Mouse (Mus musculus) regulatory T cell (primary cell): ENCODE measurements around the gene Iqgap1.

ENCODE experiments used
- in situ Hi-C: fragments of 300-600 bp; cut with MboI, MseI; formaldehyde crosslinking; loops from one replicate; pipeline ENCODE4 v1.15.1; 2025; ENCODE audit warnings: high pct_unique_total_duplicates

The Iqgap1 gene

GRCm38 (mm10) chr7:80672323-80672722 lies 153.5 kb downstream of the Iqgap1 start:
- in situ Hi-C loops: loop anchor here (5.0 kb wide), 1 partner anchor 65 kb away; no protein-coding TSS in a partner anchor

GRCm38 (mm10) chr7:80670889-80671288 lies 154.9 kb downstream of the Iqgap1 start:
- in situ Hi-C loops: loop anchor here (5.0 kb wide), 1 partner anchor 64 kb away; no protein-coding TSS in a partner anchor

- in situ Hi-C loops: no loop called here
These were observed 158.6 kb downstream of the Iqgap1 start for GRCm38 (mm10) chr7:80667190-80667589.

- in situ Hi-C loops: no loop called here
These were observed 159.4 kb downstream of the Iqgap1 start for GRCm38 (mm10) chr7:80666198-80666915.
